Mouse (Mus musculus) bone marrow macrophage, adult 2 months (primary cell): ENCODE measurements around the gene Ogfr.

Source experiments
- CTCF ChIP-seq: IDR thresholded peaks from 2 replicates; pipeline ENCODE4 v1.5.1; 2012; ENCODE audit warnings: low read depth, mild to moderate bottlenecking, low read length, moderate library complexity
- POLR2A ChIP-seq: IDR thresholded peaks from 2 replicates; pipeline ENCODE4 v1.6.1; 2012; ENCODE audit warnings: mild to moderate bottlenecking, low read depth, low read length, borderline replicate concordance

GRCm38 (mm10) chr2:180560245-180560644 lies 28.8 kb upstream of the Ogfr start:
- peak; percentile 30; the same call in 1 of the 2 replicates for TF ChIP-seq CTCF
- no peak for TF ChIP-seq POLR2A
